Mouse (Mus musculus): ENCODE measurements around the gene Anp32a.

Gene Anp32a

GRCm38 (mm10) chr9:62420261-62420917 lies 79.3 kb downstream of the Anp32a start:
- no peak for DNase-seq

GRCm38 (mm10) chr9:62421027-62421426 lies 79.9 kb downstream of the Anp32a start:
- peak; percentile 60 for DNase-seq

GRCm38 (mm10) chr9:62421911-62422310 lies 80.8 kb downstream of the Anp32a start:
- DNase-seq = no peak

GRCm38 (mm10) chr9:62422926-62423325 lies 81.8 kb downstream of the Anp32a start:
- no peak for DNase-seq

GRCm38 (mm10) chr9:62423871-62424270 lies 82.8 kb downstream of the Anp32a start:
- DNase-seq = no peak

GRCm38 (mm10) chr9:62425265-62425664 lies 84.2 kb downstream of the Anp32a start:
- DNase-seq = no peak

- DNase-seq = no peak
Measured at GRCm38 (mm10) chr9:62426021-62426420, 84.9 kb downstream of the Anp32a start.

- DNase-seq = no peak
Measured at GRCm38 (mm10) chr9:62426531-62426930, 85.4 kb downstream of the Anp32a start.

- DNase-seq = no peak
Measured at GRCm38 (mm10) chr9:62427010-62427409, 85.9 kb downstream of the Anp32a start.
